Mouse (Mus musculus) layer of hippocampus, postnatal 10 days (tissue): ENCODE results near the gene Agtpbp1. TPM values are rescaled to one million over a fixed set of nuclear protein-coding genes. Genes with fewer than 3 reads are reported as not detected.
"Not testable (repeated sequence)": the region's sequence is repeated elsewhere in the genome, so short reads cannot be mapped to it uniquely, and the experiment has no call there.

Source experiments
- DNase-seq, 2 experiments: peaks; one replicate each; pipeline ENCODE4 v3.0.0; 2021; ENCODE audit warnings: low spot score in 2 of 2
- long read RNA-seq: library from polyadenylated mRNA; stranded (forward); transcript quantifications from one replicate; pipeline ENCODE4 v2.0.0, GENCODE M21; 2023
- total RNA-seq, 2 experiments: library from RNA; stranded (reverse); gene quantifications; 2 replicates each; pipeline ENCODE4 v1.2.3; 2021

The Agtpbp1 gene
- total RNA-seq, result 100 to 1,000 TPM; 343 to 364 TPM
- long read RNA-seq, full-length matches to known transcripts, result 11 of 70 reads
- long read RNA-seq, partial matches to known transcripts, result 9 of 70 reads
- long read RNA-seq, other reads (novel, unspliced or antisense), result 50 of 70 reads

- peak; percentile 99 to 100 for DNase-seq
Measured at GRCm38 (mm10) chr13:59584947-59585647, at the start of gene Agtpbp1, which contains the start of gene Naa35. Gene Agtpbp1, minus strand, starts transcription at chr13:59585227. Gene Naa35, plus strand, starts transcription at chr13:59585259.

- no peak for DNase-seq
Measured at GRCm38 (mm10) chr13:59634637-59635036, 49.6 kb upstream of the Agtpbp1 start.

GRCm38 (mm10) chr13:59626739-59627138 lies 41.7 kb upstream of the Agtpbp1 start:
- DNase-seq, result no peak

GRCm38 (mm10) chr13:59624903-59625302 lies 39.9 kb upstream of the Agtpbp1 start:
- DNase-seq, result no peak

- no peak for DNase-seq
Measured at GRCm38 (mm10) chr13:59624389-59624788, 39.4 kb upstream of the Agtpbp1 start.

- DNase-seq, result no peak
Measured at GRCm38 (mm10) chr13:59621643-59622489, 36.8 kb upstream of the Agtpbp1 start.

- no peak for DNase-seq
Measured at GRCm38 (mm10) chr13:59618463-59618862, 33.4 kb upstream of the Agtpbp1 start.

- no peak for DNase-seq
Measured at GRCm38 (mm10) chr13:59615554-59615953, 30.5 kb upstream of the Agtpbp1 start.

GRCm38 (mm10) chr13:59615152-59615551 lies 30.1 kb upstream of the Agtpbp1 start:
- no peak for DNase-seq

GRCm38 (mm10) chr13:59613868-59614267 lies 28.8 kb upstream of the Agtpbp1 start:
- DNase-seq, result no peak

- no peak for DNase-seq
Measured at GRCm38 (mm10) chr13:59610437-59610836, 25.4 kb upstream of the Agtpbp1 start.

GRCm38 (mm10) chr13:59609885-59610284 lies 24.9 kb upstream of the Agtpbp1 start:
- no peak for DNase-seq

- no peak for DNase-seq
Measured at GRCm38 (mm10) chr13:59605221-59605922, 20.3 kb upstream of the Agtpbp1 start.

- no peak for DNase-seq
Measured at GRCm38 (mm10) chr13:59604511-59604910, 19.5 kb upstream of the Agtpbp1 start.

- DNase-seq, result no peak
Measured at GRCm38 (mm10) chr13:59603096-59603495, 18.1 kb upstream of the Agtpbp1 start.

- no peak for DNase-seq
Measured at GRCm38 (mm10) chr13:59592630-59593029, 7.6 kb upstream of the Agtpbp1 start.

- not testable (repeated sequence) for DNase-seq
Measured at GRCm38 (mm10) chr13:59592058-59592457, 7.0 kb upstream of the Agtpbp1 start.

GRCm38 (mm10) chr13:59590691-59591090 lies 5.7 kb upstream of the Agtpbp1 start:
- DNase-seq, result no peak

GRCm38 (mm10) chr13:59589672-59590071 lies 4.6 kb upstream of the Agtpbp1 start:
- DNase-seq, result no peak

GRCm38 (mm10) chr13:59587201-59587600 lies 2.2 kb upstream of the Agtpbp1 start:
- no peak for DNase-seq

- peak in 1 of 2 experiments; percentile 45 for DNase-seq
Measured at GRCm38 (mm10) chr13:59585648-59586005, 600 bp upstream of the Agtpbp1 start.
